9 mouse cellular contexts compared by ENCODE assay signal in the genomic region with DNA sequence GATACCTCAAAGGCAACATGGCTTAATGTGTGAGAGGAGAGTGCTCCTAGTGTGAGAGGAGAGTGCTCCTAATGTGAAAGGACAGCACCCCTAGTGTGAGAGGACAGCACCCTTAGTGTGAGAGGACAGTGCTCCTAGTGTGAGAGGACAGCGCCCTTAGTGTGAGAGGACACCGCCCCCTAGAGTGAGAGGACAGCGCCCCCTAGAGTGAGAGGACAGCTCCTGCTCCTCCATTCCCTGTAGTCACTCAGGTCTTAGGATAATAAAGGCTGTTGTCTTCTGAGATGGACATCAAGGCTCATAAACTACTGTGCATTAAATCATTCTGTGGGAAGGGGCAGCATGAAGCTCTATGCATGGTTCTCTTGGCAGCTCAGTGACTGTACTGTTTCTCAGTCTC. TPM values are rescaled to one million over a fixed set of nuclear protein-coding genes. Genes with fewer than 3 reads are reported as not detected.
DNase-seq lines count a peak whose midpoint lies in the region; ATAC-seq and TF ChIP-seq lines count a peak whose summit lies in the region.
"Had no signal": no experiment of that assay in that cellular context is flagged by ENCODE, and none has a peak within 500 bp of the region (broad histone marks: within the 10 kb centered on the region; RNA-seq: fewer than 3 reads in every experiment).

No protein-coding gene starts in this region.

- DNase-seq in CD4-positive, CD25-positive, alpha-beta regulatory T cell, adult 2 months (ENCODE audit: low read depth, low spot score), result peak; percentile 54
- peak; percentile 47 for DNase-seq in midbrain, postnatal 0 days (ENCODE audit: low spot score)
- peak; percentile 54 for DNase-seq in liver, postnatal 0 days
- DNase-seq in frontal cortex, postnatal 36 days (ENCODE audit: low spot score in 2 of 2), result no peak
- DNase-seq in ovary, adult 18-20 months (ENCODE audit: low spot score), result no peak

- no peak overlapping the region for H3K9ac ChIP-seq in midbrain, postnatal 0 days (replicated peaks; ENCODE audit: low read length, poor library complexity, severe bottlenecking)
- no peak overlapping the region for H3K9ac ChIP-seq in midbrain, embryonic 16.5 days (ENCODE audit: low read depth, low read length)
- H3K9ac ChIP-seq in liver, postnatal 0 days (replicated peaks), result no peak overlapping the region

- H3K36me3 ChIP-seq in midbrain, postnatal 0 days (ENCODE audit: insufficient read depth, low read length), result no peaks in the 10 kb centered on the region
- no peaks in the 10 kb centered on the region for H3K36me3 ChIP-seq in midbrain, embryonic 16.5 days (ENCODE audit: control insufficient read depth, insufficient read depth, low read length)
- H3K36me3 ChIP-seq in liver, postnatal 0 days (replicated peaks; ENCODE audit: insufficient read depth, low read length), result no peaks in the 10 kb centered on the region

- H3K27me3 ChIP-seq in midbrain, postnatal 0 days (ENCODE audit: insufficient read depth, low read length), result no peaks in the 10 kb centered on the region; the same call in 1 of the 2 replicates
- H3K27me3 ChIP-seq in midbrain, embryonic 16.5 days (ENCODE audit: control insufficient read depth, insufficient read depth, low read depth, low read length), result no peaks in the 10 kb centered on the region
- H3K27me3 ChIP-seq in liver, postnatal 0 days (ENCODE audit: insufficient read depth, low read length), result 0 out of 2 replicates have a peak, but pooled peaks cover 3% of the 10 kb centered on the region

- TF ChIP-seq CTCF in midbrain, postnatal 0 days (IDR thresholded peaks at IDR 0.05), result peak; percentile 68
- TF ChIP-seq CTCF in embryonic fibroblast, embryonic 13.5 days (IDR thresholded peaks at IDR 0.05; ENCODE audit: borderline replicate concordance, insufficient read depth, low read length), result peak; percentile 80
- peak; percentile 77 for TF ChIP-seq CTCF in liver, postnatal 0 days (IDR thresholded peaks at IDR 0.05; ENCODE audit: low read depth)

- no peaks in the 10 kb centered on the region for H3K9me3 ChIP-seq in midbrain, postnatal 0 days (ENCODE audit: low read length)
- H3K9me3 ChIP-seq in midbrain, embryonic 16.5 days (replicated peaks; ENCODE audit: control insufficient read depth, low read length, poor library complexity, severe bottlenecking), result no peaks in the 10 kb centered on the region
- no peaks in the 10 kb centered on the region for H3K9me3 ChIP-seq in liver, postnatal 0 days (ENCODE audit: low read length)

- no peak for TF ChIP-seq POLR2A in embryonic fibroblast, embryonic 13.5 days (IDR thresholded peaks at IDR 0.05; ENCODE audit: low read depth, low read length)

- no peak overlapping the region for H3K4me3 ChIP-seq in midbrain, postnatal 0 days (ENCODE audit: low read depth, low read length)
- H3K4me3 ChIP-seq in midbrain, embryonic 16.5 days (ENCODE audit: low read depth, low read length), result no peak overlapping the region
- H3K4me3 ChIP-seq in embryonic fibroblast, embryonic 13.5 days (ENCODE audit: insufficient read depth, low read length), result no peak overlapping the region
- H3K4me3 ChIP-seq in liver, postnatal 0 days (ENCODE audit: low read depth, low read length), result no peak overlapping the region

- H3K4me1 ChIP-seq in midbrain, postnatal 0 days (ENCODE audit: insufficient read depth, low read length), result no peaks in the 10 kb centered on the region
- no peaks in the 10 kb centered on the region for H3K4me1 ChIP-seq in midbrain, embryonic 16.5 days (ENCODE audit: control insufficient read depth, insufficient read depth, low read length)
- no peaks in the 10 kb centered on the region for H3K4me1 ChIP-seq in embryonic fibroblast, embryonic 13.5 days (ENCODE audit: control insufficient read depth, insufficient read depth, low read length)
- H3K4me1 ChIP-seq in liver, postnatal 0 days (ENCODE audit: insufficient read depth), result no peaks in the 10 kb centered on the region

- H3K4me2 ChIP-seq in midbrain, postnatal 0 days (ENCODE audit: low read depth, low read length, poor library complexity, severe bottlenecking), result no peak overlapping the region
- no peak overlapping the region for H3K4me2 ChIP-seq in midbrain, embryonic 16.5 days (ENCODE audit: low read length)
- no peak overlapping the region for H3K4me2 ChIP-seq in liver, postnatal 0 days (ENCODE audit: low read depth, low read length)

- no peak for ATAC-seq in CD4-positive, CD25-positive, alpha-beta regulatory T cell, adult 4 months
- ATAC-seq in midbrain, postnatal 0 days (ENCODE audit: low FRiP score), result no peak
- no peak for ATAC-seq in midbrain, embryonic 16.5 days
- ATAC-seq in liver, postnatal 0 days, result peak; percentile 58

- no peak overlapping the region for H3K27ac ChIP-seq in midbrain, postnatal 0 days (ENCODE audit: low read depth, low read length)
- H3K27ac ChIP-seq in midbrain, embryonic 16.5 days (ENCODE audit: low read length), result no peak overlapping the region
- no peak overlapping the region for H3K27ac ChIP-seq in embryonic fibroblast, embryonic 13.5 days (ENCODE audit: insufficient read depth, low read length)
- no peak overlapping the region for H3K27ac ChIP-seq in liver, postnatal 0 days (ENCODE audit: low read depth)

- 20% methylated on average over 3 of the region's 3 CpGs for WGBS in midbrain, postnatal 0 days
- 17% methylated on average over 3 of the region's 3 CpGs for WGBS in midbrain, embryonic 16.5 days
- WGBS in liver, postnatal 0 days (ENCODE audit: insufficient replicate concordance), result 30% methylated on average over 3 of the region's 3 CpGs

- TF ChIP-seq EP300 in liver, postnatal 0 days (IDR thresholded peaks at IDR 0.05; ENCODE audit: low read depth), result no peak

RNA-seq across cellular contexts. Expression of a gene that starts 12.1 kb away (rescaled TPM):
- polyA plus RNA-seq in CD4-positive, CD25-positive, alpha-beta regulatory T cell, adult 4 months (2017; shearing (Covaris generic)), result 1 to 10 TPM; 2.9 to 3.1 TPM
- total RNA-seq in midbrain, postnatal 0 days (2014; rRNA removed), result 18.9 and 23.3 TPM in 2 replicates
- 13.6 and 14.0 TPM in 2 replicates for polyA plus RNA-seq in midbrain, postnatal 0 days (2015; fragmentation: Nextera tagmentation; extraction: Ambion mirVana)
- 6.1 and 9.2 TPM in 2 replicates for polyA plus RNA-seq in midbrain, embryonic 16.5 days (2015; fragmentation: Nextera tagmentation; extraction: Ambion mirVana)
- 16.9 and 22.1 TPM in 2 replicates for polyA plus RNA-seq in embryonic fibroblast, embryonic 13.5 days (2011; ENCODE audit: insufficient read length, low read depth, missing spikeins)
- 0.66 and 0.70 TPM in 2 replicates for polyA plus RNA-seq in liver, postnatal 0 days (2015; fragmentation: Nextera tagmentation; extraction: Ambion mirVana)

RNA-seq across cellular contexts. Expression of a gene that starts 15.1 kb away (rescaled TPM):
- polyA plus RNA-seq in CD4-positive, CD25-positive, alpha-beta regulatory T cell, adult 4 months (2017; shearing (Covaris generic)), result not detected
- total RNA-seq in midbrain, postnatal 0 days (2014; rRNA removed), result not detected in 2 replicates
- polyA plus RNA-seq in midbrain, postnatal 0 days (2015; fragmentation: Nextera tagmentation; extraction: Ambion mirVana), result not detected in 2 replicates
- polyA plus RNA-seq in midbrain, embryonic 16.5 days (2015; fragmentation: Nextera tagmentation; extraction: Ambion mirVana), result not detected in 2 replicates
- polyA plus RNA-seq in embryonic fibroblast, embryonic 13.5 days (2011; ENCODE audit: insufficient read length, low read depth, missing spikeins), result not detected in 2 replicates
- polyA plus RNA-seq in liver, postnatal 0 days (2015; fragmentation: Nextera tagmentation; extraction: Ambion mirVana), result 29.9 and 33.3 TPM in 2 replicates
- polyA plus RNA-seq: heart, embryonic 14.5 days had no signal

RNA-seq across cellular contexts. Expression of a gene that starts 21.8 kb away (rescaled TPM):
- 100 to 1,000 TPM; 227 to 233 TPM for polyA plus RNA-seq in CD4-positive, CD25-positive, alpha-beta regulatory T cell, adult 4 months (2017; shearing (Covaris generic))
- 87.8 and 100 TPM in 2 replicates for total RNA-seq in midbrain, postnatal 0 days (2014; rRNA removed)
- 240 and 265 TPM in 2 replicates for polyA plus RNA-seq in midbrain, postnatal 0 days (2015; fragmentation: Nextera tagmentation; extraction: Ambion mirVana)
- polyA plus RNA-seq in midbrain, embryonic 16.5 days (2015; fragmentation: Nextera tagmentation; extraction: Ambion mirVana), result 227 and 228 TPM in 2 replicates
- polyA plus RNA-seq in embryonic fibroblast, embryonic 13.5 days (2011; ENCODE audit: insufficient read length, low read depth, missing spikeins), result 80.5 and 91.4 TPM in 2 replicates
- 128 and 130 TPM in 2 replicates for polyA plus RNA-seq in liver, postnatal 0 days (2015; fragmentation: Nextera tagmentation; extraction: Ambion mirVana)

RNA-seq across cellular contexts. Expression of a gene that starts 23.0 kb away (rescaled TPM):
- polyA plus RNA-seq in CD4-positive, CD25-positive, alpha-beta regulatory T cell, adult 4 months (2017; shearing (Covaris generic)), result 10 to 100 TPM; 12.4 to 23.7 TPM
- total RNA-seq in midbrain, postnatal 0 days (2014; rRNA removed), result 8.8 and 10.5 TPM in 2 replicates
- polyA plus RNA-seq in midbrain, postnatal 0 days (2015; fragmentation: Nextera tagmentation; extraction: Ambion mirVana), result 8.8 and 10.8 TPM in 2 replicates
- 13.6 TPM in 2 replicates for polyA plus RNA-seq in midbrain, embryonic 16.5 days (2015; fragmentation: Nextera tagmentation; extraction: Ambion mirVana)
- polyA plus RNA-seq in embryonic fibroblast, embryonic 13.5 days (2011; ENCODE audit: insufficient read length, low read depth, missing spikeins), result 5.5 and 7.7 TPM in 2 replicates
- 54.5 and 63.1 TPM in 2 replicates for polyA plus RNA-seq in liver, postnatal 0 days (2015; fragmentation: Nextera tagmentation; extraction: Ambion mirVana)

RNA-seq across cellular contexts. Expression of a gene that starts 43.6 kb away (rescaled TPM):
- polyA plus RNA-seq in CD4-positive, CD25-positive, alpha-beta regulatory T cell, adult 4 months (2017; shearing (Covaris generic)), result not detected
- total RNA-seq in midbrain, postnatal 0 days (2014; rRNA removed), result not detected in 2 replicates
- not detected in 2 replicates for polyA plus RNA-seq in midbrain, postnatal 0 days (2015; fragmentation: Nextera tagmentation; extraction: Ambion mirVana)
- not detected in 2 replicates for polyA plus RNA-seq in midbrain, embryonic 16.5 days (2015; fragmentation: Nextera tagmentation; extraction: Ambion mirVana)
- not detected in 2 replicates for polyA plus RNA-seq in embryonic fibroblast, embryonic 13.5 days (2011; ENCODE audit: insufficient read length, low read depth, missing spikeins)
- polyA plus RNA-seq in liver, postnatal 0 days (2015; fragmentation: Nextera tagmentation; extraction: Ambion mirVana), result not detected in 2 replicates
- polyA plus RNA-seq: heart, embryonic 14.5 days had no signal

Comparison
In these comparisons a context has a peak if more than half of its experiments do, and no peak if none do; other contexts are left out.
1. DNase-seq: peak in CD4-positive, CD25-positive, alpha-beta regulatory T cell, adult 2 months (single experiment), midbrain, postnatal 0 days (single experiment) and liver, postnatal 0 days (single experiment); none in frontal cortex, postnatal 36 days (0 of 2) and ovary, adult 18-20 months (single experiment).
2. RNA of a gene that starts 15.1 kb away (polyA plus RNA-seq): 29.9 to 33.3 TPM in liver, postnatal 0 days; not detected in CD4-positive, CD25-positive, alpha-beta regulatory T cell, adult 4 months, not detected in midbrain, postnatal 0 days, not detected in midbrain, embryonic 16.5 days and not detected in embryonic fibroblast, embryonic 13.5 days; every median in the first group is over 10 times any median in the second.
3. Peak in every context shown above with its lines, with median percentiles within 50 percentile points of each other: CTCF ChIP-seq.